Mouse (Mus musculus): ENCODE measurements around the gene Tnfsf13.

Tnfsf13 gene

DNA sequence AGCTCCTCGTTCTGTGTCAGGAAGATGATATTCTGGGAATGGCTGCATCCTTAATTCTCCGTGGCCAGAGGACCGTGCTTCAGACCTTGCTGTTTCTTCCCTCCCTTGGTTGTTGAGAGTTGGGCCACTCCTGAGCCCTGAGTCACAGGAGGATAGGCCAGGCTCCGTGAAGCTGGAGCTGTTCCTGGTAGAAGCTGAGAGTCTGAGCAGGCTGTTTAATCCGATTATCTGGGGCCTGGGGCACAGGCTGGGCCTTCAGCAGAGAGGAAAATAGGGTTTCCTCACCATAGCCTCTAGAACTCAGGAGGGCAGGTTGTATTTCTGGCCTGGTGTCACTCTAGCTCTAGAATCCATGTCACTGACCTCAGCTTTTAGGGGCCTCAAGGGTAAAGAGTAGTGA is 32.2 kb downstream of the Tnfsf13 start:
- no peak for DNase-seq

DNA sequence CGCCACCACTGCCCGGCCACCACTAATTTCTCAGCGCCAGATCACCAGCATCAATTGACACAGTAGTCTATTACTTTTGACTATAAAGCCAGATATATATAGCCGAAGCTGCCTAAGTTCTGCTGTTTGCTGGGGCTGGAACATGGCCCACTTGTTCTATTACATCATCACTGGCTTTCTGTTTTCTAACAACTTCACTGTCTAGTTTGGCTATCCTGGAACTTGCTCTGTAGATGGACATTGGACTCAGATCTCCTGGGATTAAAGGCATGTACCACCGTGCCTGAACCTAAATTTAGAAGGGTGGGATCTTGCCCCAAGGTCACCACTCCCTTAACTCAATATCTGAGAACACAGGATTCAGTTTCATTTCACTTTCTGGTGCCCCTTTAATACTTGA is 39.7 kb downstream of the Tnfsf13 start:
- no peak for DNase-seq

DNA sequence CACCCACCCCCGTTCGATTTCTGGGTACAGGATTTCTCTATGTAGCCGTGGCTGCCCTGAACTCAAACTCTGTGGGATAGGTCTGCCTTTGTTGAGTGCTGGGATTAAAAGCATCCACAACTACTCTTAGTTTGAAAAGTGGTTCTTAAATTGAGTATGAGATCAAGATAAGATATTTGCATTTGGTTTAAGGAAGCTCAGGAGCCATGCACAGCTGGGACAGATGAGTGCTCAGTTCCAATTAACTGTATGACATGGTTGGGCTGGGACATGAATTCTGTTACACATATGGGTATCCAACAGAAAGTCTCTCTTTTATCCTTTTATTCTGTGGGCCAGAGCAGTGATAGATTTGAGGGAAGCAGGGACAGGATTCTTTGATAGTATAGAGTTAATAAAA is 50.1 kb downstream of the Tnfsf13 start:
- no peak for DNase-seq

DNA sequence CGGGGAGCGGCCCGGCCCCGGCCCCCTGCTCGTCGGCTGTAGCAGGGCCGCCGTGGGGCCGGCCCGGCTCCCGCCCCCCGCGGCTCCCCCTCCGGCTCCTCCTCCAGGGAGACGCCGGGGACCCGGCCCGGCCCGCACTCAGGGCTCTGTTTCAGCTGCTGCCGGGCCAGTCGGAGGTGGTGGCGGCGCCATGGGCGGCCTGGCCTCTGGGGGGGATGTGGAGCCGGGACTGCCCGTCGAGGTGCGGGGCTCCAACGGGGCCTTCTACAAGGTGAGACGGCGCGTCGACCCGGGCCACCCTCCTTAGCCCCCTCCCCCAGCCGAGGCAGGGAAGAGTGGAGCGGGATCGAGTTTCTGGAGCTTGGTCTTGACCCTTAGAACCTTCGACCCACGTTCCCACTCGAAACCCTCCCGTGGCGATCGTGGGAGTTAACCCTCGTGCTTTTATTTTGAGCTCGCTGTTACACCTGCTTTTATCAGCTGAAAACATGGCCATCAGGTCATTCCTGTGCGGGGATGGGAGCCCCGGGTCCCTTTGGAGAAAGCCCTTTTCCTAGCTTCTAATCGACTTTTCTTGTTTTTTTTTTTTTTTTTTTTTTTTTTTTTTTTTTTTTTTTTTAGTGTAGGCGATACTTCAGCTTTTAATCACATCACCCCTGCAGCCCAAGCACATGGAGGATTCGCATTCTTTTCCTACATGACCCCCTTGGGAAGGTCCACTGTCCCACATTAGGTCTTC is 52.3 kb downstream of the Tnfsf13 start:
- peak; percentile 65 to 86 for DNase-seq

Measured in kidney, postnatal 25 days (tissue).